Mouse (Mus musculus) left cerebral cortex, postnatal 10 days (tissue): ENCODE measurements around the gene Dclk1. TPM values are rescaled to one million over a fixed set of nuclear protein-coding genes. Genes with fewer than 3 reads are reported as not detected.
A peak's percentile ranks its signal among the peaks of the same experiment; 100 is the strongest.
"Not testable (repeated sequence)": the region's sequence is repeated elsewhere in the genome, so short reads cannot be mapped to it uniquely, and the experiment has no call there.

ENCODE experiments used
- DNase-seq, 2 experiments: peaks; one replicate each; pipeline ENCODE4 v3.0.0; 2021 to 2022; ENCODE audit warnings: low spot score in 2 of 2, mixed read lengths in 1 of 2; ENCODE audit errors: extremely low spot score in 1 of 2
- intact Hi-C: fragments of 180-260 bp; cut with DNase I; formaldehyde crosslinking; loops from one replicate; pipeline ENCODE4 v1.15.1; 2025
- total RNA-seq, 2 experiments: library from RNA; stranded (reverse); gene quantifications; 2 replicates each; pipeline ENCODE4 v1.2.3; 2021

Gene Dclk1
- 100 to 1,000 TPM; 970 to 973 TPM for total RNA-seq

- no peak for DNase-seq
- intact Hi-C loops = loop anchor here (10.0 kb wide), 2 partner anchors 73 to 87 kb away; no protein-coding TSS in a partner anchor
These were observed at the start of gene Dclk1 for GRCm38 (mm10) chr3:55241730-55242421. TSS of gene Dclk1 (plus strand) at chr3:55242364.

- intact Hi-C loops = no loop called here
- no peak for DNase-seq
These were observed 48.8 kb upstream of the Dclk1 start for GRCm38 (mm10) chr3:55193351-55193750.

- intact Hi-C loops = no loop called here
These were observed 47.4 kb upstream of the Dclk1 start for GRCm38 (mm10) chr3:55194792-55195191.

GRCm38 (mm10) chr3:55195581-55196327 is 46.4 kb upstream of the Dclk1 start:
- no peak for DNase-seq
- intact Hi-C loops = no loop called here

More at GRCm38 (mm10) chr3:55194792-55195191, 47.4 kb upstream of the Dclk1 start:
- no peak for DNase-seq

- DNase-seq = no peak
- intact Hi-C loops = no loop called here
These were observed 45.8 kb upstream of the Dclk1 start for GRCm38 (mm10) chr3:55196328-55196710.

GRCm38 (mm10) chr3:55203621-55204020 is 38.5 kb upstream of the Dclk1 start:
- DNase-seq, intact Hi-C loops: not testable (repeated sequence)

- no peak for DNase-seq
- intact Hi-C loops = no loop called here
These were observed 35.8 kb upstream of the Dclk1 start for GRCm38 (mm10) chr3:55206413-55206812.

- DNase-seq = no peak
- intact Hi-C loops = no loop called here
These were observed 34.5 kb upstream of the Dclk1 start for GRCm38 (mm10) chr3:55207665-55208064.

- no peak for DNase-seq
- intact Hi-C loops = no loop called here
These were observed 29.9 kb upstream of the Dclk1 start for GRCm38 (mm10) chr3:55212254-55212653.

GRCm38 (mm10) chr3:55213785-55214184 is 28.4 kb upstream of the Dclk1 start:
- intact Hi-C loops = no loop called here
- no peak for DNase-seq

GRCm38 (mm10) chr3:55214413-55214812 is 27.8 kb upstream of the Dclk1 start:
- DNase-seq = no peak
- intact Hi-C loops = no loop called here

- intact Hi-C loops = no loop called here
- no peak for DNase-seq
These were observed 19.7 kb upstream of the Dclk1 start for GRCm38 (mm10) chr3:55222502-55222901.

- no peak for DNase-seq
These were observed 18.3 kb upstream of the Dclk1 start for GRCm38 (mm10) chr3:55223862-55224261.

GRCm38 (mm10) chr3:55226501-55227213 is 15.5 kb upstream of the Dclk1 start:
- intact Hi-C loops = no loop called here
- DNase-seq = peak in 1 of 2 experiments; percentile 51

More at GRCm38 (mm10) chr3:55223862-55224261, 18.3 kb upstream of the Dclk1 start:
- intact Hi-C loops = no loop called here

GRCm38 (mm10) chr3:55227214-55227581 is 15.0 kb upstream of the Dclk1 start:
- intact Hi-C loops = no loop called here
- DNase-seq = no peak

- intact Hi-C loops = loop anchor here (10.0 kb wide), 2 partner anchors 72 to 88 kb away; no protein-coding TSS in a partner anchor
- peak; percentile 86 to 88 for DNase-seq
These were observed 375 bp downstream of the Dclk1 start for GRCm38 (mm10) chr3:55242422-55243055.

- intact Hi-C loops = loop anchor here (10.0 kb wide), 2 partner anchors 72 to 88 kb away; no protein-coding TSS in a partner anchor
- no peak for DNase-seq
These were observed 900 bp downstream of the Dclk1 start for GRCm38 (mm10) chr3:55243056-55243471.

GRCm38 (mm10) chr3:55244087-55244486 is 1.9 kb downstream of the Dclk1 start:
- intact Hi-C loops = loop anchor here (10.0 kb wide), 2 partner anchors 71 to 89 kb away; no protein-coding TSS in a partner anchor
- peak in 1 of 2 experiments; percentile 32 for DNase-seq
